ENCODE assay signal across 15 mouse cellular contexts in the genomic region with DNA sequence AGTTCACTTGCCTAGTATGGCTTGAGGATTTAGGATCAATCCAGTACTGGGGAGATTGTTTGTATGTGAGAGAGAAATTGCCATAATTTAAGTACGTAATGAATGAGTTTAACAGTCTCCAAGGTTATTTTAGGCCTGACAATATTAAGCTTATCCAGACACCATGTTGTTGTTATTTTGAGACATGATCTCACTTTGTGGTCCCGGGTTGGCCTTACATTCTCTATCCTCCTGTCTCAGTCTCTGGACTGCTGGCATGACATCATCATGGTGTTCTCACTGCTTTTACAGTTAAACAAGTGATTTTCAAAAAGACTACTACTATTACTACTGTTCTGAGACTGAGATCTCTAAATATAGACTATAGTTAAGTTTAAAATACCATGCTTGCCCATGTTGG.
"Had no signal": no experiment of that assay in that cellular context is flagged by ENCODE, and none has a peak within 500 bp of the region (broad histone marks: within the 10 kb centered on the region; RNA-seq: fewer than 3 reads in every experiment).

No protein-coding gene starts in this region.

- H3K4me2 ChIP-seq: limb, embryonic 15.5 days; liver, embryonic 12.5 days; lung, embryonic 14.5 days; midbrain, embryonic 11.5 days; midbrain, embryonic 15.5 days; neural tube, embryonic 13.5 days had no signal

- H3K4me1 ChIP-seq: limb, embryonic 15.5 days; liver, embryonic 12.5 days; midbrain, embryonic 15.5 days; neural tube, embryonic 13.5 days had no signal

- H3K27ac ChIP-seq: limb, embryonic 15.5 days; liver, embryonic 12.5 days; macrophage; midbrain, embryonic 15.5 days; neural tube, embryonic 13.5 days had no signal

- H3K9me3 ChIP-seq: limb, embryonic 15.5 days; liver, embryonic 12.5 days; megakaryocyte, embryonic 14.5 days; midbrain, embryonic 15.5 days; neural tube, embryonic 13.5 days had no signal

- H3K27me3 ChIP-seq: limb, embryonic 15.5 days; liver, embryonic 12.5 days; megakaryocyte, embryonic 14.5 days; midbrain, embryonic 15.5 days; neural tube, embryonic 13.5 days had no signal

- H3K36me3 ChIP-seq: midbrain, embryonic 15.5 days had no signal

- H3K9ac ChIP-seq: limb, embryonic 15.5 days; liver, embryonic 12.5 days; lung, embryonic 14.5 days; midbrain, embryonic 15.5 days; neural tube, embryonic 13.5 days had no signal

- ATAC-seq: liver, embryonic 12.5 days; midbrain, embryonic 15.5 days had no signal

- H3K4me3 ChIP-seq: limb, embryonic 15.5 days; liver, embryonic 12.5 days; megakaryocyte, embryonic 14.5 days; midbrain, embryonic 15.5 days; neural tube, embryonic 13.5 days had no signal

- DNase-seq: kidney, postnatal 36 days; layer of hippocampus, adult 9-11 months; layer of hippocampus, postnatal 36 days; lung, embryonic 14.5 days; lung, postnatal 10 days; retina, postnatal 1 day; right cerebral cortex, postnatal 25 days; thymus, postnatal 36 days had no signal
